Mouse (Mus musculus): ENCODE data around the gene Slc38a4. TPM values are rescaled to one million over a fixed set of nuclear protein-coding genes. Genes with fewer than 3 reads are reported as not detected.

The Slc38a4 gene
- polyA plus RNA-seq, 1 experiment from 2014 or later, result 127 TPM

GRCm38 (mm10) chr15:97063211-97063610 lies 7.5 kb upstream of the Slc38a4 start:
- ATAC-seq (ENCODE audit: insufficient number of reproducible peaks, insufficient read depth, low FRiP score, low read depth), result no peak
- Histone ChIP-seq H3K9ac (ENCODE audit: low read length) (no peak overlapping the region), H3K4me3 (ENCODE audit: control insufficient read depth in 1 of 2, insufficient read depth in 1 of 2, low read depth in 1 of 2, low read length in 2 of 2) (no peak overlapping the region), H3K27ac (replicated peaks in 1 of 2; ENCODE audit: control insufficient read depth in 1 of 2, insufficient read depth in 1 of 2, low read depth in 2 of 2, low read length in 2 of 2) (no peak overlapping the region), H3K4me2 (ENCODE audit: low read length) (no peak overlapping the region), H3K4me1 (ENCODE audit: control insufficient read depth in 2 of 2, insufficient read depth in 2 of 2, low read length in 2 of 2) (peaks cover 2 to 16% of the 10 kb centered on the region in 2 experiments), H3K9me3 (ENCODE audit: control insufficient read depth, low read length) (no peaks in the 10 kb centered on the region), H3K36me3 (ENCODE audit: control insufficient read depth, insufficient read depth, low read length) (no peaks in the 10 kb centered on the region), H3K27me3 (ENCODE audit: control insufficient read depth, insufficient read depth, low read length) (no peaks in the 10 kb centered on the region)
- 88% methylated on average over 5 of the region's 5 CpGs for WGBS

- Histone ChIP-seq H3K4me3 (ENCODE audit: control insufficient read depth in 1 of 2, insufficient read depth in 1 of 2, low read depth in 1 of 2, low read length in 2 of 2) (no peak overlapping the region), H3K27me3 (ENCODE audit: control insufficient read depth, insufficient read depth, low read length) (no peaks in the 10 kb centered on the region), H3K4me2 (ENCODE audit: low read length) (no peak overlapping the region), H3K9ac (ENCODE audit: low read length) (no peak overlapping the region), H3K4me1 (ENCODE audit: control insufficient read depth in 2 of 2, insufficient read depth in 2 of 2, low read length in 2 of 2) (no peaks in the 10 kb centered on the region; a peak in 2 of 4 replicates), H3K9me3 (ENCODE audit: control insufficient read depth, low read length) (no peaks in the 10 kb centered on the region), H3K27ac (replicated peaks in 1 of 2; ENCODE audit: control insufficient read depth in 1 of 2, insufficient read depth in 1 of 2, low read depth in 2 of 2, low read length in 2 of 2) (no peak overlapping the region), H3K36me3 (ENCODE audit: control insufficient read depth, insufficient read depth, low read length) (no peaks in the 10 kb centered on the region)
- no peak for ATAC-seq (ENCODE audit: insufficient number of reproducible peaks, insufficient read depth, low FRiP score, low read depth)
- WGBS, result 82% methylated on average over 8 of the region's 8 CpGs
Observed at GRCm38 (mm10) chr15:97060973-97061372, 5.2 kb upstream of the Slc38a4 start.

GRCm38 (mm10) chr15:97060571-97060970 lies 4.8 kb upstream of the Slc38a4 start:
- no peak overlapping the region for H3K4me3 ChIP-seq (ENCODE audit: control insufficient read depth in 1 of 2, insufficient read depth in 1 of 2, low read depth in 1 of 2, low read length in 2 of 2)
- no peaks in the 10 kb centered on the region for H3K9me3 ChIP-seq (ENCODE audit: control insufficient read depth, low read length)
- H3K27ac ChIP-seq (replicated peaks in 1 of 2; ENCODE audit: control insufficient read depth in 1 of 2, insufficient read depth in 1 of 2, low read depth in 2 of 2, low read length in 2 of 2), result no peak overlapping the region
- H3K36me3 ChIP-seq (ENCODE audit: control insufficient read depth, insufficient read depth, low read length), result no peaks in the 10 kb centered on the region
- no peak overlapping the region for H3K9ac ChIP-seq (ENCODE audit: low read length)
- H3K4me2 ChIP-seq (ENCODE audit: low read length), result no peak overlapping the region
- 92% methylated on average over 6 of the region's 6 CpGs for WGBS
- H3K27me3 ChIP-seq (ENCODE audit: control insufficient read depth, insufficient read depth, low read length), result no peaks in the 10 kb centered on the region
- no peak for ATAC-seq (ENCODE audit: insufficient number of reproducible peaks, insufficient read depth, low FRiP score, low read depth)
- no peaks in the 10 kb centered on the region; a peak in 2 of 4 replicates for H3K4me1 ChIP-seq (ENCODE audit: control insufficient read depth in 2 of 2, insufficient read depth in 2 of 2, low read length in 2 of 2)

- Histone ChIP-seq H3K9me3 (ENCODE audit: control insufficient read depth, low read length) (no peaks in the 10 kb centered on the region), H3K4me2 (ENCODE audit: low read length) (no peak overlapping the region), H3K36me3 (ENCODE audit: control insufficient read depth, insufficient read depth, low read length) (no peaks in the 10 kb centered on the region), H3K4me1 (ENCODE audit: control insufficient read depth in 2 of 2, insufficient read depth in 2 of 2, low read length in 2 of 2) (no peaks in the 10 kb centered on the region; a peak in 2 of 4 replicates), H3K27me3 (ENCODE audit: control insufficient read depth, insufficient read depth, low read length) (no peaks in the 10 kb centered on the region), H3K9ac (ENCODE audit: low read length) (no peak overlapping the region), H3K27ac (replicated peaks in 1 of 2; ENCODE audit: control insufficient read depth in 1 of 2, insufficient read depth in 1 of 2, low read depth in 2 of 2, low read length in 2 of 2) (no peak overlapping the region), H3K4me3 (ENCODE audit: control insufficient read depth in 1 of 2, insufficient read depth in 1 of 2, low read depth in 1 of 2, low read length in 2 of 2) (no peak overlapping the region)
- ATAC-seq (ENCODE audit: insufficient number of reproducible peaks, insufficient read depth, low FRiP score, low read depth), result no peak
- WGBS, result 91% methylated on average over 14 of the region's 14 CpGs
Observed at GRCm38 (mm10) chr15:97060102-97060501, 4.3 kb upstream of the Slc38a4 start.

GRCm38 (mm10) chr15:97059071-97060041 lies 3.6 kb upstream of the Slc38a4 start:
- Histone ChIP-seq H3K4me1 (ENCODE audit: control insufficient read depth in 2 of 2, insufficient read depth in 2 of 2, low read length in 2 of 2) (no peaks in the 10 kb centered on the region; a peak in 2 of 4 replicates), H3K27me3 (ENCODE audit: control insufficient read depth, insufficient read depth, low read length) (no peaks in the 10 kb centered on the region), H3K9me3 (ENCODE audit: control insufficient read depth, low read length) (peaks cover 1% of the 10 kb centered on the region; the same call in 1 of the 2 replicates), H3K9ac (ENCODE audit: low read length) (no peak overlapping the region), H3K27ac (replicated peaks in 1 of 2; ENCODE audit: control insufficient read depth in 1 of 2, insufficient read depth in 1 of 2, low read depth in 2 of 2, low read length in 2 of 2) (no peak overlapping the region), H3K4me3 (ENCODE audit: control insufficient read depth in 1 of 2, insufficient read depth in 1 of 2, low read depth in 1 of 2, low read length in 2 of 2) (no peak overlapping the region), H3K4me2 (ENCODE audit: low read length) (no peak overlapping the region), H3K36me3 (ENCODE audit: control insufficient read depth, insufficient read depth, low read length) (no peaks in the 10 kb centered on the region)
- ATAC-seq (ENCODE audit: insufficient number of reproducible peaks, insufficient read depth, low FRiP score, low read depth), result no peak
- 76% methylated on average over 24 of the region's 24 CpGs for WGBS

GRCm38 (mm10) chr15:97054767-97055489 lies 828 bp downstream of the Slc38a4 start:
- Histone ChIP-seq H3K9me3 (ENCODE audit: control insufficient read depth, low read length) (peaks cover 7% of the 10 kb centered on the region; the same call in 1 of the 2 replicates), H3K4me3 (ENCODE audit: control insufficient read depth in 1 of 2, insufficient read depth in 1 of 2, low read depth in 1 of 2, low read length in 2 of 2) (peak overlapping the region; percentile 57 to 71), H3K4me2 (ENCODE audit: low read length) (peak overlapping the region; percentile 66), H3K27me3 (ENCODE audit: control insufficient read depth, insufficient read depth, low read length) (no peaks in the 10 kb centered on the region), H3K9ac (ENCODE audit: low read length) (peak overlapping the region; percentile 78), H3K36me3 (ENCODE audit: control insufficient read depth, insufficient read depth, low read length) (no peaks in the 10 kb centered on the region), H3K27ac (replicated peaks in 1 of 2; ENCODE audit: control insufficient read depth in 1 of 2, insufficient read depth in 1 of 2, low read depth in 2 of 2, low read length in 2 of 2) (peak overlapping the region; percentile 77 to 83), H3K4me1 (ENCODE audit: control insufficient read depth in 2 of 2, insufficient read depth in 2 of 2, low read length in 2 of 2) (peaks cover 9 to 14% of the 10 kb centered on the region in 2 experiments)
- peak; percentile 28; the same call in 1 of the 2 replicates for ATAC-seq (ENCODE audit: insufficient number of reproducible peaks, insufficient read depth, low FRiP score, low read depth)
- 41% methylated on average over 31 of the region's 31 CpGs for WGBS

GRCm38 (mm10) chr15:97054131-97054530 lies 1.6 kb downstream of the Slc38a4 start:
- Histone ChIP-seq H3K9ac (ENCODE audit: low read length) (peak overlapping the region; percentile 78), H3K4me3 (ENCODE audit: control insufficient read depth in 1 of 2, insufficient read depth in 1 of 2, low read depth in 1 of 2, low read length in 2 of 2) (peak overlapping the region; percentile 57 to 71), H3K4me1 (ENCODE audit: control insufficient read depth in 2 of 2, insufficient read depth in 2 of 2, low read length in 2 of 2) (peaks cover 15 to 22% of the 10 kb centered on the region in 2 experiments), H3K27ac (replicated peaks in 1 of 2; ENCODE audit: control insufficient read depth in 1 of 2, insufficient read depth in 1 of 2, low read depth in 2 of 2, low read length in 2 of 2) (peak overlapping the region; percentile 77 to 83), H3K27me3 (ENCODE audit: control insufficient read depth, insufficient read depth, low read length) (no peaks in the 10 kb centered on the region), H3K9me3 (ENCODE audit: control insufficient read depth, low read length) (peaks cover 7% of the 10 kb centered on the region; the same call in 1 of the 2 replicates), H3K36me3 (ENCODE audit: control insufficient read depth, insufficient read depth, low read length) (no peaks in the 10 kb centered on the region), H3K4me2 (ENCODE audit: low read length) (peak overlapping the region; percentile 66)
- no peak for ATAC-seq (ENCODE audit: insufficient number of reproducible peaks, insufficient read depth, low FRiP score, low read depth)
- 30% methylated on average over 15 of the region's 15 CpGs for WGBS

Data from heart, embryonic 14.5 days (tissue).